Mouse (Mus musculus) limb, embryonic 14.5 days (tissue): ENCODE results near the gene Bmper. TPM values are rescaled to one million over a fixed set of nuclear protein-coding genes. Genes with fewer than 3 reads are reported as not detected.

Experiments used
- ATAC-seq: fragments of 200-750 bp; cut with Nextera tagmentation; 2 replicates; pipeline ENCODE4 v1.8.0; 2017; ENCODE audit warnings: low read depth, moderate number of reproducible peaks, moderate TSS enrichment; ENCODE audit not compliant: low FRiP score
- DNase-seq: peaks from one replicate; pipeline ENCODE4 v3.0.0-alpha.2; 2015; ENCODE audit warnings: low spot score
- H3K27ac ChIP-seq: fragments of 300-500 bp; sonication (generic); replicated peaks from 2 replicates; pipeline ENCODE4 v1.5.1; 2014; ENCODE audit warnings: low read depth, mild to moderate bottlenecking, low read length, moderate library complexity, mixed read lengths
- H3K27me3 ChIP-seq: fragments of 300-500 bp; sonication (generic); 2 replicates; pipeline ENCODE4 v1.6.1; 2014; ENCODE audit warnings: low read length, mixed read lengths; ENCODE audit not compliant: control insufficient read depth, insufficient read depth
- H3K36me3 ChIP-seq: fragments of 300-500 bp; sonication (generic); 2 replicates; pipeline ENCODE4 v1.6.1; 2014; ENCODE audit warnings: mild to moderate bottlenecking, low read length, moderate library complexity, mixed read lengths; ENCODE audit not compliant: control insufficient read depth, insufficient read depth
- H3K4me1 ChIP-seq: fragments of 300-500 bp; sonication (generic); 2 replicates; pipeline ENCODE4 v1.6.1; 2014; ENCODE audit warnings: antibody characterized with exemption, low read length, mixed read lengths; ENCODE audit not compliant: control insufficient read depth, insufficient read depth
- H3K4me2 ChIP-seq: fragments of 300-500 bp; sonication (generic); replicated peaks from 2 replicates; pipeline ENCODE4 v1.6.1; 2014; ENCODE audit warnings: low read depth, mild to moderate bottlenecking, low read length, moderate library complexity; ENCODE audit not compliant: severe bottlenecking
- H3K4me3 ChIP-seq: fragments of 300-500 bp; sonication (generic); replicated peaks from 2 replicates; pipeline ENCODE4 v1.5.1; 2014; ENCODE audit warnings: low read length
- H3K9ac ChIP-seq: fragments of 300-500 bp; sonication (generic); 2 replicates; pipeline ENCODE4 v1.6.1; 2014; ENCODE audit warnings: mild to moderate bottlenecking, low read depth, low read length, moderate library complexity; ENCODE audit not compliant: severe bottlenecking
- H3K9me3 ChIP-seq: fragments of 300-500 bp; sonication (generic); 2 replicates; pipeline ENCODE4 v1.6.1; 2016; ENCODE audit warnings: low read length; ENCODE audit not compliant: control insufficient read depth
- POLR2A ChIP-seq: fragments of 200-500 bp; IDR thresholded peaks from 2 replicates; pipeline ENCODE4 v1.8.0; 2012; ENCODE audit warnings: inconsistent platforms, mild to moderate bottlenecking, moderate library complexity, borderline replicate concordance; ENCODE audit not compliant: insufficient read depth, insufficient read length; ENCODE audit errors: extremely low read depth
- WGBS: fragments of 180-500 bp; shearing (Covaris S2); extraction: QIAGEN DNeasy Blood & Tissue Kit; methylation state at CpG from one replicate; pipeline ENCODE4 v1.1.7; 2014; 5-methylcytosine and 5-hydroxymethylcytosine counted together
- polyA plus RNA-seq, 2 experiments: library from polyadenylated mRNA; depleted of rRNA in 1 of 2; stranded (reverse) in 1 of 2; unstranded in 1 of 2; fragments of >200 nt; fragmentation: Nextera tagmentation in 1 of 2; extraction: Ambion mirVana in 1 of 2; gene quantifications; 2 replicates each; pipeline versions ENCODE4 v1.2.1 to v1.2.3; 2012 to 2014

Bmper gene
- polyA plus RNA-seq, 2 experiments = 13.1 to 15.7 TPM

- TF ChIP-seq POLR2A = no peak
- H3K36me3 ChIP-seq = no peaks in the 10 kb centered on the region
- ATAC-seq = no peak
- no peak overlapping the region for H3K27ac ChIP-seq
- H3K27me3 ChIP-seq = no peaks in the 10 kb centered on the region
- H3K9me3 ChIP-seq = no peaks in the 10 kb centered on the region
- no peak overlapping the region for H3K4me2 ChIP-seq
- DNase-seq = no peak
- H3K4me3 ChIP-seq = no peak overlapping the region
- H3K9ac ChIP-seq = no peak overlapping the region
- 71% methylated on average over 3 of the region's 3 CpGs for WGBS
- peaks cover 21% of the 10 kb centered on the region for H3K4me1 ChIP-seq
Measured at GRCm38 (mm10) chr9:23386201-23386600, 163.3 kb downstream of the Bmper start.

GRCm38 (mm10) chr9:23390118-23390517 is 167.2 kb downstream of the Bmper start:
- no peak overlapping the region for H3K9ac ChIP-seq
- peaks cover 15% of the 10 kb centered on the region for H3K4me1 ChIP-seq
- TF ChIP-seq POLR2A = no peak
- no peak overlapping the region for H3K27ac ChIP-seq
- DNase-seq = no peak
- no peak overlapping the region for H3K4me2 ChIP-seq
- 50% methylated on average over 3 of the region's 3 CpGs for WGBS
- no peaks in the 10 kb centered on the region for H3K9me3 ChIP-seq
- H3K4me3 ChIP-seq = no peak overlapping the region
- ATAC-seq = no peak
- no peaks in the 10 kb centered on the region for H3K27me3 ChIP-seq
- no peaks in the 10 kb centered on the region for H3K36me3 ChIP-seq

- no peak for DNase-seq
- no peak for TF ChIP-seq POLR2A
- Histone ChIP-seq H3K27me3 (no peaks in the 10 kb centered on the region), H3K9me3 (no peaks in the 10 kb centered on the region), H3K4me2 (no peak overlapping the region), H3K27ac (no peak overlapping the region), H3K4me1 (no peaks in the 10 kb centered on the region), H3K36me3 (no peaks in the 10 kb centered on the region), H3K9ac (no peak overlapping the region), H3K4me3 (no peak overlapping the region)
- ATAC-seq = no peak; the same call in 1 of the 2 replicates
- 53% methylated on average over 6 of the region's 6 CpGs for WGBS
Measured at GRCm38 (mm10) chr9:23394652-23395317, 171.9 kb downstream of the Bmper start.

GRCm38 (mm10) chr9:23396186-23396585 is 173.3 kb downstream of the Bmper start:
- Histone ChIP-seq H3K9ac (no peak overlapping the region), H3K27ac (no peak overlapping the region), H3K4me2 (no peak overlapping the region), H3K36me3 (no peaks in the 10 kb centered on the region), H3K4me3 (no peak overlapping the region), H3K9me3 (no peaks in the 10 kb centered on the region), H3K4me1 (peaks cover 2% of the 10 kb centered on the region; the same call in 1 of the 2 replicates), H3K27me3 (no peaks in the 10 kb centered on the region)
- DNase-seq (no peak), ATAC-seq (no peak)
- TF ChIP-seq POLR2A = no peak
- WGBS = 84% methylated on average over 7 of the region's 7 CpGs

GRCm38 (mm10) chr9:23397876-23398275 is 175.0 kb downstream of the Bmper start:
- Histone ChIP-seq H3K4me2 (no peak overlapping the region), H3K9ac (no peak overlapping the region), H3K4me1 (peaks cover 5% of the 10 kb centered on the region; the same call in 1 of the 2 replicates), H3K27ac (no peak overlapping the region), H3K27me3 (no peaks in the 10 kb centered on the region), H3K9me3 (no peaks in the 10 kb centered on the region), H3K36me3 (no peaks in the 10 kb centered on the region), H3K4me3 (no peak overlapping the region)
- TF ChIP-seq POLR2A = no peak
- 91% methylated on average over 3 of the region's 3 CpGs for WGBS
- no peak for ATAC-seq
- DNase-seq = no peak

GRCm38 (mm10) chr9:23399638-23400284 is 176.9 kb downstream of the Bmper start:
- H3K4me3 ChIP-seq = no peak overlapping the region
- 62% methylated on average over 6 of the region's 6 CpGs for WGBS
- TF ChIP-seq POLR2A = no peak
- H3K9ac ChIP-seq = no peak overlapping the region
- no peaks in the 10 kb centered on the region for H3K36me3 ChIP-seq
- H3K27ac ChIP-seq = no peak overlapping the region
- H3K4me1 ChIP-seq = peaks cover 5% of the 10 kb centered on the region; the same call in 1 of the 2 replicates
- H3K9me3 ChIP-seq = no peaks in the 10 kb centered on the region
- DNase-seq (no peak), ATAC-seq (no peak)
- H3K27me3 ChIP-seq = no peaks in the 10 kb centered on the region
- H3K4me2 ChIP-seq = no peak overlapping the region
